Mouse (Mus musculus): ENCODE data around the gene Rad51ap2. TPM values are rescaled to one million over a fixed set of nuclear protein-coding genes. Genes with fewer than 3 reads are reported as not detected.

Gene Rad51ap2
- polyA plus RNA-seq, 1 experiment from 2014 or later, result 0.50 TPM

Other genes starting within 250 kb of the Rad51ap2 start
- gene Msgn1, start 247.1 kb upstream of the Rad51ap2 start, polyA plus RNA-seq (2014; fragmentation: Nextera tagmentation; extraction: Ambion mirVana), result 0.37 TPM in 1 of 2 replicates, not detected in the other
- 7.2 and 7.5 TPM in 2 replicates for gene Gen1, start 190.3 kb upstream of the Rad51ap2 start, polyA plus RNA-seq (2014; fragmentation: Nextera tagmentation; extraction: Ambion mirVana)
- gene Smc6, start 190.2 kb upstream of the Rad51ap2 start, polyA plus RNA-seq (2014; fragmentation: Nextera tagmentation; extraction: Ambion mirVana), result 134 and 139 TPM in 2 replicates
- 5.6 and 5.9 TPM in 2 replicates for gene Vsnl1, start 19.5 kb upstream of the Rad51ap2 start, polyA plus RNA-seq (2014; fragmentation: Nextera tagmentation; extraction: Ambion mirVana)

Data from embryonic facial prominence, embryonic 14.5 days (tissue).